Mouse (Mus musculus) ES-E14 (cell line): ENCODE data around the gene Spata32. TPM values are rescaled to one million over a fixed set of nuclear protein-coding genes. Genes with fewer than 3 reads are reported as not detected.

Experiments
- DNase-seq: peaks from one replicate; pipeline ENCODE4 v3.0.0-alpha.2; 2013; ENCODE audit warnings: low read depth, low spot score
- H3K27ac ChIP-seq: 2 replicates; pipeline ENCODE4 v1.5.1; 2012; ENCODE audit warnings: low read depth, mild to moderate bottlenecking, low read length, moderate library complexity, mixed read lengths; ENCODE audit not compliant: poor library complexity, insufficient read depth, severe bottlenecking
- H3K36me3 ChIP-seq: 2 replicates; pipeline ENCODE4 v1.6.1; 2012; ENCODE audit warnings: mild to moderate bottlenecking, low read length, moderate library complexity, mixed read lengths; ENCODE audit not compliant: control insufficient read depth, poor library complexity, insufficient read depth, severe bottlenecking
- H3K4me1 ChIP-seq, 2 experiments: fragments of 150-350 bp in 1 of 2; sonication (generic) in 1 of 2; 2 replicates each; pipeline ENCODE4 v1.6.1; 2012; ENCODE audit warnings: low read length in 2 of 2, mild to moderate bottlenecking in 1 of 2, mixed read lengths in 1 of 2; ENCODE audit not compliant: control insufficient read depth in 2 of 2, insufficient read depth in 2 of 2, poor library complexity in 1 of 2
- H3K4me3 ChIP-seq, 2 experiments: fragments of 150-350 bp in 1 of 2; sonication (generic) in 1 of 2; 2 replicates each; pipeline ENCODE4 v1.5.1; 2012; ENCODE audit warnings: low read length in 2 of 2, low read depth in 1 of 2, mild to moderate bottlenecking in 1 of 2, mixed read lengths in 1 of 2; ENCODE audit not compliant: insufficient read depth in 1 of 2, poor library complexity in 1 of 2, severe bottlenecking in 1 of 2
- H3K9ac ChIP-seq: 2 replicates; pipeline ENCODE4 v1.6.1; 2012; ENCODE audit warnings: low read depth, mild to moderate bottlenecking, low read length, mixed read lengths; ENCODE audit not compliant: poor library complexity, insufficient read depth, severe bottlenecking
- H3K9me3 ChIP-seq: fragments of 150-350 bp; sonication (generic); 2 replicates; pipeline ENCODE4 v1.6.1; 2012; ENCODE audit warnings: low read depth, mild to moderate bottlenecking, low read length; ENCODE audit not compliant: control insufficient read depth, insufficient read depth
- CHD2 ChIP-seq: IDR thresholded peaks from 2 replicates; pipeline ENCODE4 v1.6.1; 2014; ENCODE audit warnings: mild to moderate bottlenecking, low read depth, low read length, inconsistent platforms
- HCFC1 ChIP-seq: IDR thresholded peaks from 2 replicates; pipeline ENCODE4 v1.6.1; 2012; ENCODE audit warnings: low read length, inconsistent platforms, borderline replicate concordance; ENCODE audit not compliant: insufficient read depth
- MAFK ChIP-seq: IDR thresholded peaks from 2 replicates; pipeline ENCODE4 v1.6.1; 2014; ENCODE audit warnings: mild to moderate bottlenecking, low read depth, low read length, inconsistent platforms; ENCODE audit not compliant: insufficient read depth
- ZC3H11A ChIP-seq: IDR thresholded peaks from 2 replicates; pipeline ENCODE4 v1.6.1; 2012; ENCODE audit warnings: low read depth, mild to moderate bottlenecking, inconsistent platforms, low read length, borderline replicate concordance
- ZNF384 ChIP-seq: IDR thresholded peaks from 2 replicates; pipeline ENCODE4 v1.6.1; 2012; ENCODE audit warnings: low read depth, low read length, inconsistent platforms
- in situ Hi-C, 2 experiments: fragments of 600-800 bp; cut with MboI; formaldehyde crosslinking; loops; one replicate each; pipeline ENCODE4 v1.15.1; 2025; ENCODE audit warnings: low sequenced_read_pairs in 2 of 2, inconsistent platforms in 1 of 2; ENCODE audit not compliant: unreplicated experiment in 2 of 2
- total RNA-seq: library from RNA; depleted of rRNA; stranded (reverse); fragments of 300-350 nt; gene quantifications from 2 replicates; pipeline ENCODE4 v1.2.3, GENCODE M21; 2012

Gene Spata32
- total RNA-seq, 1 experiment: not detected

- Histone ChIP-seq H3K36me3 (no peaks in the 10 kb centered on the region), H3K4me3 (no peak overlapping the region), H3K4me1 (no peaks in the 10 kb centered on the region; a peak in 2 of 4 replicates), H3K9me3 (no peaks in the 10 kb centered on the region), H3K9ac (no peak overlapping the region), H3K27ac (no peak overlapping the region)
- no peak for TF ChIP-seq HCFC1
- no peak for TF ChIP-seq MAFK
- no peak for TF ChIP-seq ZNF384
- in situ Hi-C loops: no loop called here
- no peak for DNase-seq
Observed at GRCm38 (mm10) chr11:103265211-103265610, 47.0 kb upstream of the Spata32 start.

- no peak overlapping the region for H3K9ac ChIP-seq
- H3K4me3 ChIP-seq: no peak overlapping the region
Observed at GRCm38 (mm10) chr11:103264427-103265005, 46.3 kb upstream of the Spata32 start.

GRCm38 (mm10) chr11:103263551-103263950 is 45.3 kb upstream of the Spata32 start:
- Histone ChIP-seq H3K27ac (no peak overlapping the region), H3K4me1 (no peaks in the 10 kb centered on the region; a peak in 2 of 4 replicates), H3K4me3 (no peak overlapping the region), H3K9me3 (no peaks in the 10 kb centered on the region), H3K36me3 (no peaks in the 10 kb centered on the region), H3K9ac (no peak overlapping the region)
- no peak for DNase-seq
- in situ Hi-C loops: no loop called here
- TF ChIP-seq HCFC1 (no peak), ZNF384 (no peak), MAFK (no peak), ZC3H11A (no peak)

More at GRCm38 (mm10) chr11:103264427-103265005, 46.3 kb upstream of the Spata32 start:
- Histone ChIP-seq H3K4me1 (no peaks in the 10 kb centered on the region; a peak in 2 of 4 replicates), H3K9me3 (no peaks in the 10 kb centered on the region), H3K36me3 (no peaks in the 10 kb centered on the region), H3K27ac (no peak overlapping the region)
- in situ Hi-C loops: no loop called here
- DNase-seq: no peak
- TF ChIP-seq HCFC1 (no peak), ZC3H11A (no peak), MAFK (no peak), CHD2 (no peak)

- Histone ChIP-seq H3K4me3 (no peak overlapping the region), H3K9ac (no peak overlapping the region), H3K9me3 (no peaks in the 10 kb centered on the region), H3K27ac (no peak overlapping the region), H3K4me1 (no peaks in the 10 kb centered on the region; a peak in 1 of 4 replicates), H3K36me3 (no peaks in the 10 kb centered on the region)
- TF ChIP-seq CHD2: no peak
- no peak for TF ChIP-seq ZNF384
- TF ChIP-seq HCFC1: no peak
- TF ChIP-seq MAFK: no peak
- TF ChIP-seq ZC3H11A: no peak
- DNase-seq: no peak
- in situ Hi-C loops: no loop called here
Observed at GRCm38 (mm10) chr11:103262412-103263267, 44.4 kb upstream of the Spata32 start.
